Mouse (Mus musculus) kidney, postnatal 0 days (tissue): Measurements from ENCODE around the gene Mrgprh. TPM values are rescaled to one million over a fixed set of nuclear protein-coding genes. Genes with fewer than 3 reads are reported as not detected.

Experiments used
- ATAC-seq: fragments of 200-750 bp; cut with Nextera tagmentation; replicated peaks from 2 replicates; pipeline ENCODE4 v1.8.0; 2017; ENCODE audit warnings: low read depth, moderate number of reproducible peaks, moderate TSS enrichment, moderate library complexity; ENCODE audit not compliant: low FRiP score
- DNase-seq: peaks from one replicate; pipeline ENCODE4 v3.0.0-alpha.2; 2016; ENCODE audit warnings: low spot score
- H3K27ac ChIP-seq: fragments of 300-500 bp; sonication (generic); 2 replicates; pipeline ENCODE4 v1.5.1; 2014; ENCODE audit warnings: mild to moderate bottlenecking
- H3K27me3 ChIP-seq: fragments of 300-500 bp; sonication (generic); 2 replicates; pipeline ENCODE4 v1.6.1; 2014; ENCODE audit warnings: low read length, mixed read lengths; ENCODE audit not compliant: insufficient read depth
- H3K36me3 ChIP-seq: fragments of 300-500 bp; sonication (generic); 2 replicates; pipeline ENCODE4 v1.6.1; 2014; ENCODE audit warnings: low read length, mixed read lengths; ENCODE audit not compliant: insufficient read depth
- H3K4me1 ChIP-seq: fragments of 300-500 bp; sonication (generic); replicated peaks from 2 replicates; pipeline ENCODE4 v1.6.1; 2014; ENCODE audit warnings: antibody characterized with exemption, low read length, mixed read lengths; ENCODE audit not compliant: insufficient read depth
- H3K4me2 ChIP-seq: fragments of 300-500 bp; sonication (generic); 2 replicates; pipeline ENCODE4 v1.6.1; 2014; ENCODE audit warnings: mild to moderate bottlenecking, low read length, moderate library complexity, mixed read lengths
- H3K4me3 ChIP-seq: fragments of 300-500 bp; sonication (generic); replicated peaks from 2 replicates; pipeline ENCODE4 v1.5.1; 2014; ENCODE audit warnings: low read depth, low read length
- H3K9ac ChIP-seq: fragments of 300-500 bp; sonication (generic); 2 replicates; pipeline ENCODE4 v1.6.1; 2014; ENCODE audit warnings: low read depth, low read length
- H3K9me3 ChIP-seq: fragments of 300-500 bp; sonication (generic); replicated peaks from 2 replicates; pipeline ENCODE4 v1.6.1; 2016; ENCODE audit warnings: low read length, inconsistent platforms, mixed read lengths
- CTCF ChIP-seq: IDR thresholded peaks from 2 replicates; pipeline ENCODE4 v1.5.1; 2016; ENCODE audit warnings: antibody characterized with exemption, low read depth, mild to moderate bottlenecking, moderate library complexity
- WGBS: fragments of 180-500 bp; shearing (Covaris S2); extraction: QIAGEN DNeasy Blood & Tissue Kit; methylation state at CpG from one replicate; pipeline ENCODE4 v1.1.7; 2014; 5-methylcytosine and 5-hydroxymethylcytosine counted together
- microRNA-seq: library from miRNA; unstranded; fragments of <30 nt; microRNA quantifications from one replicate; pipeline ENCODE4, GENCODE M21; 2016
- polyA plus RNA-seq: library from polyadenylated mRNA; unstranded; fragments of >200 nt; fragmentation: Nextera tagmentation; extraction: Ambion mirVana; gene quantifications from 2 replicates; pipeline ENCODE4 v1.2.1, GENCODE M21; 2015

The Mrgprh gene
- polyA plus RNA-seq, 1 experiment from 2014 or later, result not detected

DNA sequence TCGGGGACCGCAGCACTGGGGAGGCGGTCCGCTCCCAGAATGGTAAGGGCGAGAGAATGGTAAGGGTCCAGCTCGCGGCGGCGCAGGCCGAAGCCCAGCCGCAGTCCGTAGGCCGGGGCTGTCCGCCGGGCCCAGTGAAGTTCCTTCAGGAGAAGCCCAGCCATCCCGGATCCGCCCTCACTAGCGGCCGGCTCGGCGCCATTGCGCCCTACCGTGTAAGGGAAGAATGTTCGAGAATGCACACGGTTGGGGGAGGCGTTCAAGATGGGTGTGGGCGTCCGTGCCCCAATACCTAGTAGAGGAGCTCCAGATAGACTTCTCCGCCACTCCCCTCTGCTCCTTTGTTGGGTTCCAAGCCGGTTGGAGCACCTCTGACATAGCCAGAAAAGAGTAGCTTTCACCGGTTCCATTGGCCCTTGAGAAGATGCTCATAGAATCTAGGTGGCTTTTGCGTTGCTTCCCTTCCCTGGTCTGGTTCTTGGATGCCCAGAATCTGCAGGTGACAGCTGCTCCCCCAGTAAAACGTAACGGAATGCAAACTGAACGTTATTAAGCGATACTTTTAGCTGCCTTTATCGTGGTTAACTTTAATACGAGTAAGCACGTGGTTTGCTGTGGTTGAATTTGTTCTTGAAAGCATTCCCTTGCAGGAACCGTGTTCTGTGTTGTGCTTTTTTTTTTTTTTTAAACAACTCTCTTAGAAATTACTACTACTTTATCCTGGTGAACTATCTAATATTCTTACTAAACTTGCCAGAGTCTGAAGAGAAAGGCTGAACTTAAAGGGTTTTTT is 41.0 kb downstream of the Mrgprh start:
- peak overlapping the region; percentile 97 for H3K27ac ChIP-seq
- ATAC-seq, result peak; percentile 50
- peaks cover 40% of the 10 kb centered on the region for H3K36me3 ChIP-seq
- TF ChIP-seq CTCF, result no peak
- DNase-seq, result peak; percentile 55
- H3K27me3 ChIP-seq, result no peaks in the 10 kb centered on the region
- peak overlapping the region; percentile 95 for H3K4me3 ChIP-seq
- WGBS, result under 1% methylated on average over 40 of the region's 40 CpGs
- H3K4me2 ChIP-seq, result peak overlapping the region; percentile 81
- H3K9ac ChIP-seq, result peak overlapping the region; percentile 99
- H3K4me1 ChIP-seq, result no peaks in the 10 kb centered on the region; the same call in 1 of the 2 replicates
- H3K9me3 ChIP-seq, result no peaks in the 10 kb centered on the region

- Histone ChIP-seq H3K9ac (no peak overlapping the region), H3K9me3 (no peaks in the 10 kb centered on the region), H3K4me3 (no peak overlapping the region), H3K27me3 (no peaks in the 10 kb centered on the region), H3K4me1 (no peaks in the 10 kb centered on the region), H3K4me2 (no peak overlapping the region), H3K27ac (no peak overlapping the region), H3K36me3 (peaks cover 54% of the 10 kb centered on the region)
- TF ChIP-seq CTCF, result no peak
- ATAC-seq (no peak), DNase-seq (no peak)
- WGBS, result 97% methylated on average over 1 of the region's 1 CpGs
These were observed 45.2 kb downstream of the Mrgprh start for GRCm38 (mm10) chr17:12921073-12921472.

- 88% methylated on average over 3 of the region's 3 CpGs for whole genome bisulfite sequencing
- no peaks in the 10 kb centered on the region for H3K9me3 ChIP-seq
- no peak for DNase-seq
- no peak for ATAC-seq
- peaks cover 47% of the 10 kb centered on the region for H3K36me3 ChIP-seq
- no peaks in the 10 kb centered on the region for H3K4me1 ChIP-seq
- H3K4me2 ChIP-seq, result no peak overlapping the region
- no peak overlapping the region for H3K27ac ChIP-seq
- H3K9ac ChIP-seq, result no peak overlapping the region
- no peaks in the 10 kb centered on the region for H3K27me3 ChIP-seq
- H3K4me3 ChIP-seq, result no peak overlapping the region
- no peak for TF ChIP-seq CTCF
These were observed 49.2 kb downstream of the Mrgprh start for GRCm38 (mm10) chr17:12925001-12925400.

GRCm38 (mm10) chr17:12925703-12926180 is 49.9 kb downstream of the Mrgprh start:
- Histone ChIP-seq H3K4me2 (no peak overlapping the region), H3K36me3 (peaks cover 40% of the 10 kb centered on the region), H3K27ac (no peak overlapping the region), H3K9me3 (no peaks in the 10 kb centered on the region), H3K4me1 (no peaks in the 10 kb centered on the region), H3K27me3 (no peaks in the 10 kb centered on the region), H3K4me3 (no peak overlapping the region), H3K9ac (no peak overlapping the region)
- WGBS, result 84% methylated on average over 8 of the region's 8 CpGs
- no peak for ATAC-seq
- TF ChIP-seq CTCF, result no peak
- DNase-seq, result no peak

Small RNA genes lying within 50 kb of the gene (microRNA-seq; reads per million reads assigned to microRNA genes)
- not detected for gene Gm24085

Other genes with a start within 250 kb of the Mrgprh start
- gene Slc22a1, start 200.2 kb upstream of the Mrgprh start, polyA plus RNA-seq, result 57.4 and 70.3 TPM in 2 replicates
- gene Igf2r, start 106.4 kb upstream of the Mrgprh start, polyA plus RNA-seq, result 16.1 and 16.7 TPM in 2 replicates
- gene Mas1, start 7.9 kb upstream of the Mrgprh start, polyA plus RNA-seq, result 0.20 and 0.75 TPM in 2 replicates
- 0.59 and 1.1 TPM in 2 replicates for gene Pnldc1, start 34.2 kb downstream of the Mrgprh start, polyA plus RNA-seq
- 304 and 328 TPM in 2 replicates for gene Tcp1, start 39.7 kb downstream of the Mrgprh start, polyA plus RNA-seq
- gene Mrpl18, start 40.3 kb downstream of the Mrgprh start, polyA plus RNA-seq, result 133 and 140 TPM in 2 replicates
- gene Acat3, start 64.6 kb downstream of the Mrgprh start, polyA plus RNA-seq, result 4.4 and 5.4 TPM in 2 replicates
- 103 and 119 TPM in 2 replicates for gene Acat2, start 84.7 kb downstream of the Mrgprh start, polyA plus RNA-seq
- 143 and 150 TPM in 2 replicates for gene Wtap, start 118.1 kb downstream of the Mrgprh start, polyA plus RNA-seq
- gene Sod2, start 130.8 kb downstream of the Mrgprh start, polyA plus RNA-seq, result 295 and 310 TPM in 2 replicates
- gene Gpr31b, start 176.3 kb downstream of the Mrgprh start, polyA plus RNA-seq, result 0.10 and 0.12 TPM in 2 replicates
- 0.16 and 0.23 TPM in 2 replicates for gene Tcp10b, start 185.1 kb downstream of the Mrgprh start, polyA plus RNA-seq